Mouse (Mus musculus) intestine, postnatal 0 days (tissue): ENCODE results near the gene Nuak2. TPM values are rescaled to one million over a fixed set of nuclear protein-coding genes. Genes with fewer than 3 reads are reported as not detected.

Source experiments
- ATAC-seq: fragments of 200-750 bp; cut with Nextera tagmentation; 2 replicates; pipeline ENCODE4 v1.8.0; 2017; ENCODE audit warnings: mild to moderate bottlenecking, moderate TSS enrichment, moderate library complexity
- H3K27ac ChIP-seq: fragments of 300-500 bp; sonication (generic); 2 replicates; pipeline ENCODE4 v1.5.1; 2014; ENCODE audit warnings: mild to moderate bottlenecking, low read depth, low read length, moderate library complexity
- H3K27me3 ChIP-seq: fragments of 300-500 bp; sonication (generic); replicated peaks from 2 replicates; pipeline ENCODE4 v1.6.1; 2014; ENCODE audit warnings: low read length, mixed read lengths; ENCODE audit not compliant: control insufficient read depth, insufficient read depth
- H3K36me3 ChIP-seq: fragments of 300-500 bp; sonication (generic); 2 replicates; pipeline ENCODE4 v1.6.1; 2014; ENCODE audit warnings: mild to moderate bottlenecking, moderate library complexity; ENCODE audit not compliant: control insufficient read depth, insufficient read depth
- H3K4me1 ChIP-seq: fragments of 300-500 bp; sonication (generic); replicated peaks from 2 replicates; pipeline ENCODE4 v1.6.1; 2014; ENCODE audit warnings: antibody characterized with exemption, low read length, mixed read lengths; ENCODE audit not compliant: control insufficient read depth, insufficient read depth
- H3K4me2 ChIP-seq: fragments of 300-500 bp; sonication (generic); replicated peaks from 2 replicates; pipeline ENCODE4 v1.6.1; 2014; ENCODE audit warnings: low read depth, mild to moderate bottlenecking, moderate library complexity
- H3K4me3 ChIP-seq: fragments of 300-500 bp; sonication (generic); 2 replicates; pipeline ENCODE4 v1.5.1; 2014; ENCODE audit warnings: low read depth, low read length
- H3K9ac ChIP-seq: fragments of 300-500 bp; sonication (generic); 2 replicates; pipeline ENCODE4 v1.6.1; 2014; ENCODE audit warnings: mild to moderate bottlenecking, low read depth, low read length
- H3K9me3 ChIP-seq: fragments of 300-500 bp; sonication (generic); 2 replicates; pipeline ENCODE4 v1.6.1; 2016; ENCODE audit warnings: mixed run types; ENCODE audit not compliant: control insufficient read depth
- CTCF ChIP-seq: sonication (generic); IDR thresholded peaks from 2 replicates; pipeline ENCODE4 v1.5.1; 2016; ENCODE audit warnings: low read depth, mild to moderate bottlenecking, control low read depth, antibody characterized with exemption, moderate library complexity
- WGBS: fragments of 180-500 bp; shearing (Covaris S2); extraction: QIAGEN DNeasy Blood & Tissue Kit; methylation state at CpG from one replicate; pipeline ENCODE4 v1.1.7; 2014; 5-methylcytosine and 5-hydroxymethylcytosine counted together
- polyA plus RNA-seq: library from polyadenylated mRNA; unstranded; fragments of >200 nt; fragmentation: Nextera tagmentation; extraction: Ambion mirVana; gene quantifications from 2 replicates; pipeline ENCODE4 v1.2.1, GENCODE M21; 2015

The Nuak2 gene
- polyA plus RNA-seq, 1 experiment from 2014 or later = 20.0 TPM

DNA sequence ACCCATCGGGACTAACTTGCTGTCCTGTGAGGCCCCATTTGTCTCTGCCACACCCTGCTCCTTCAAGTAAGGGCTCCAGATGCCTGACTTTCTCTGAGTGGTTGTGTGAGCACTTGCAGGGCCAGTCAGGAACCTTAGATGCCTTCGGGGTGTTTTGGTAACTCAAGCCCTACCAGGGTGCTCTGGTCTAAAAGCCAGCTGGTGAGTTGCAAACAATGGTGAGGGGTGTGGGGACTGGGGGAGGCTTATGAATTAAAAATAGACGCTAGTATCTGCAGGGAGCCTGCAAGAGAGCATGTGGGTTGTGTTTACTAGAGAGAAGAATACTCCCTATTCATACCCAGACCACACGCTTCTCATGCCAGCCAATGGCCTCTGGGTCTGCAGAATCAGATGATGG is 59.3 kb downstream of the Nuak2 start:
- 47% methylated on average over 4 of the region's 4 CpGs for whole genome bisulfite sequencing
- ATAC-seq = no peak
- no peaks in the 10 kb centered on the region for H3K9me3 ChIP-seq
- H3K4me2 ChIP-seq = no peak overlapping the region
- H3K9ac ChIP-seq = no peak overlapping the region
- 0 out of 2 replicates have a peak, but pooled peaks cover 5% of the 10 kb centered on the region for H3K4me1 ChIP-seq
- H3K4me3 ChIP-seq = no peak overlapping the region
- 0 out of 2 replicates have a peak overlapping the region, but pooled peaks have one; percentile 11 for H3K27ac ChIP-seq
- no peak for TF ChIP-seq CTCF
- H3K36me3 ChIP-seq = no peaks in the 10 kb centered on the region; the same call in 1 of the 2 replicates
- H3K27me3 ChIP-seq = no peaks in the 10 kb centered on the region

GRCm38 (mm10) chr1:132376211-132377054 is 60.5 kb downstream of the Nuak2 start:
- 65% methylated on average over 8 of the region's 8 CpGs for WGBS
- Histone ChIP-seq H3K36me3 (no peaks in the 10 kb centered on the region; the same call in 1 of the 2 replicates), H3K9ac (no peak overlapping the region; the same call in 1 of the 2 replicates), H3K27me3 (no peaks in the 10 kb centered on the region), H3K27ac (peak overlapping the region; percentile 15; the same call in 1 of the 2 replicates), H3K4me1 (0 out of 2 replicates have a peak, but pooled peaks cover 5% of the 10 kb centered on the region), H3K4me2 (no peak overlapping the region), H3K4me3 (no peak overlapping the region), H3K9me3 (no peaks in the 10 kb centered on the region)
- no peak for ATAC-seq
- TF ChIP-seq CTCF = no peak

DNA sequence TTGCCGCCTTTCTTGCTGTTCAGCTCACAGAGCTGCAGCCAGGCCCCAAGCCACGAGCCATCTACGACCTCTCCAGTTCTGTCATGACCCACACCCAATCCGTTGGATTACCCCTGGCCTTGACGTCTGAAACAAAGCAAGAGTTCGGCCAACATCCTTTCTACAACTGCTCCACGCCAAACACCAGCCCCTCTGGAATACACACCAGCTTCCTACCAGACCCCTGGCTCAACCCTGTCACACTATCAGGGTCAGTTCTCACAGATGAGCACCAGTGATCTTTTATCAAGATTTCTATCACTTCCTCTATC is 61.1 kb downstream of the Nuak2 start:
- Histone ChIP-seq H3K27me3 (no peaks in the 10 kb centered on the region), H3K4me1 (0 out of 2 replicates have a peak, but pooled peaks cover 5% of the 10 kb centered on the region), H3K36me3 (no peaks in the 10 kb centered on the region; the same call in 1 of the 2 replicates), H3K4me3 (no peak overlapping the region), H3K9ac (no peak overlapping the region), H3K4me2 (no peak overlapping the region), H3K27ac (no peak overlapping the region), H3K9me3 (no peaks in the 10 kb centered on the region)
- TF ChIP-seq CTCF = no peak
- WGBS = 50% methylated on average over 7 of the region's 7 CpGs
- no peak for ATAC-seq

- ATAC-seq = no peak
- Histone ChIP-seq H3K27me3 (no peaks in the 10 kb centered on the region), H3K4me2 (no peak overlapping the region), H3K9ac (no peak overlapping the region), H3K36me3 (no peaks in the 10 kb centered on the region; the same call in 1 of the 2 replicates), H3K27ac (no peak overlapping the region), H3K4me3 (no peak overlapping the region), H3K4me1 (0 out of 2 replicates have a peak, but pooled peaks cover 5% of the 10 kb centered on the region), H3K9me3 (no peaks in the 10 kb centered on the region)
- WGBS = 67% methylated on average over 3 of the region's 3 CpGs
- no peak for TF ChIP-seq CTCF
Observed at GRCm38 (mm10) chr1:132377811-132378210, 61.9 kb downstream of the Nuak2 start.

GRCm38 (mm10) chr1:132380550-132381100 is 64.7 kb downstream of the Nuak2 start:
- H3K36me3 ChIP-seq = no peaks in the 10 kb centered on the region; the same call in 1 of the 2 replicates
- no peak for ATAC-seq
- no peak overlapping the region for H3K9ac ChIP-seq
- no peaks in the 10 kb centered on the region for H3K9me3 ChIP-seq
- no peak overlapping the region for H3K4me3 ChIP-seq
- TF ChIP-seq CTCF = no peak
- 0 out of 2 replicates have a peak, but pooled peaks cover 5% of the 10 kb centered on the region for H3K4me1 ChIP-seq
- H3K27ac ChIP-seq = no peak overlapping the region
- 82% methylated on average over 23 of the region's 27 CpGs for WGBS
- H3K27me3 ChIP-seq = no peaks in the 10 kb centered on the region
- H3K4me2 ChIP-seq = no peak overlapping the region

- Histone ChIP-seq H3K27me3 (no peaks in the 10 kb centered on the region), H3K9me3 (no peaks in the 10 kb centered on the region), H3K27ac (no peak overlapping the region), H3K36me3 (no peaks in the 10 kb centered on the region; the same call in 1 of the 2 replicates), H3K4me1 (0 out of 2 replicates have a peak, but pooled peaks cover 5% of the 10 kb centered on the region), H3K4me3 (no peak overlapping the region), H3K4me2 (no peak overlapping the region), H3K9ac (no peak overlapping the region)
- WGBS = 73% methylated on average over 10 of the region's 10 CpGs
- ATAC-seq = no peak
- TF ChIP-seq CTCF = no peak
Observed at GRCm38 (mm10) chr1:132381929-132382328, 66.0 kb downstream of the Nuak2 start.

Other genes starting within 250 kb of the Nuak2 start
- gene Mfsd4a, start 248.1 kb upstream of the Nuak2 start, polyA plus RNA-seq = 6.1 and 7.0 TPM in 2 replicates
- gene Cdk18, start 176.4 kb upstream of the Nuak2 start, polyA plus RNA-seq = 33.7 and 39.3 TPM in 2 replicates
- 0.08 TPM in 1 of 2 replicates, not detected in the other for gene Lemd1, start 124.7 kb upstream of the Nuak2 start, polyA plus RNA-seq
- gene AC124108.1, start 124.7 kb upstream of the Nuak2 start, polyA plus RNA-seq = not detected in 2 replicates
- not detected in 2 replicates for gene Gm10188, start 86.4 kb upstream of the Nuak2 start, polyA plus RNA-seq
- 0.46 and 0.51 TPM in 2 replicates for gene Klhdc8a, start 17.5 kb upstream of the Nuak2 start, polyA plus RNA-seq
- 2.2 and 2.3 TPM in 2 replicates for gene Tmcc2, start 75.2 kb downstream of the Nuak2 start, polyA plus RNA-seq
- 3.7 and 3.8 TPM in 2 replicates for gene Dstyk, start 101.4 kb downstream of the Nuak2 start, polyA plus RNA-seq
- 14.5 and 16.6 TPM in 2 replicates for gene Rbbp5, start 161.2 kb downstream of the Nuak2 start, polyA plus RNA-seq
- 2.9 and 3.1 TPM in 2 replicates for gene Tmem81, start 190.1 kb downstream of the Nuak2 start, polyA plus RNA-seq
- 0.14 and 0.29 TPM in 2 replicates for gene Cntn2, start 227.1 kb downstream of the Nuak2 start, polyA plus RNA-seq